Mouse (Mus musculus): Measurements from ENCODE around the gene Bst1. TPM values are rescaled to one million over a fixed set of nuclear protein-coding genes. Genes with fewer than 3 reads are reported as not detected.

Gene Bst1
- total and polyA plus RNA-seq, 2 experiments from 2014 or later: 0.15 TPM; not detected in 1

- no peak for TF ChIP-seq CTCF (IDR thresholded peaks at IDR 0.05; ENCODE audit: low read depth)
- Histone ChIP-seq H3K27ac (no peak overlapping the region), H3K9ac (replicated peaks; ENCODE audit: low read length) (no peak overlapping the region), H3K9me3 (ENCODE audit: low read length) (no peaks in the 10 kb centered on the region), H3K4me1 (ENCODE audit: insufficient read depth, low read length) (no peaks in the 10 kb centered on the region), H3K27me3 (ENCODE audit: insufficient read depth, low read length) (no peaks in the 10 kb centered on the region), H3K4me2 (ENCODE audit: low read depth, low read length) (no peak overlapping the region), H3K4me3 (ENCODE audit: low read length) (no peak overlapping the region), H3K36me3 (ENCODE audit: insufficient read depth, low read length) (no peaks in the 10 kb centered on the region)
- no peak for DNase-seq (ENCODE audit: low spot score)
- ATAC-seq: no peak
- 89% methylated on average over 3 of the region's 3 CpGs for WGBS
These were observed 5.9 kb downstream of the Bst1 start for GRCm38 (mm10) chr5:43824580-43824979.

- ATAC-seq: no peak
- WGBS: 84% methylated on average over 2 of the region's 2 CpGs
- H3K36me3 ChIP-seq (ENCODE audit: insufficient read depth, low read length): no peaks in the 10 kb centered on the region
- no peaks in the 10 kb centered on the region for H3K27me3 ChIP-seq (ENCODE audit: insufficient read depth, low read length)
- H3K27ac ChIP-seq: no peak overlapping the region
- H3K9me3 ChIP-seq (ENCODE audit: low read length): no peaks in the 10 kb centered on the region
- H3K4me1 ChIP-seq (ENCODE audit: insufficient read depth, low read length): no peaks in the 10 kb centered on the region
- H3K4me3 ChIP-seq (ENCODE audit: low read length): no peak overlapping the region
- TF ChIP-seq CTCF (IDR thresholded peaks at IDR 0.05; ENCODE audit: low read depth): no peak
- no peak overlapping the region for H3K4me2 ChIP-seq (ENCODE audit: low read depth, low read length)
- no peak for DNase-seq (ENCODE audit: low spot score)
- H3K9ac ChIP-seq (replicated peaks; ENCODE audit: low read length): no peak overlapping the region
These were observed 8.2 kb downstream of the Bst1 start for GRCm38 (mm10) chr5:43826883-43827282.

- TF ChIP-seq CTCF (IDR thresholded peaks at IDR 0.05; ENCODE audit: low read depth): no peak
- ATAC-seq (no peak), DNase-seq (ENCODE audit: low spot score) (no peak)
- no peaks in the 10 kb centered on the region for H3K9me3 ChIP-seq (ENCODE audit: low read length)
- H3K4me3 ChIP-seq (ENCODE audit: low read length): no peak overlapping the region
- H3K9ac ChIP-seq (replicated peaks; ENCODE audit: low read length): no peak overlapping the region
- H3K36me3 ChIP-seq (ENCODE audit: insufficient read depth, low read length): no peaks in the 10 kb centered on the region
- H3K4me1 ChIP-seq (ENCODE audit: insufficient read depth, low read length): no peaks in the 10 kb centered on the region
- WGBS: 80% methylated on average over 9 of the region's 9 CpGs
- H3K27me3 ChIP-seq (ENCODE audit: insufficient read depth, low read length): no peaks in the 10 kb centered on the region
- no peak overlapping the region for H3K27ac ChIP-seq
- no peak overlapping the region for H3K4me2 ChIP-seq (ENCODE audit: low read depth, low read length)
These were observed 8.7 kb downstream of the Bst1 start for GRCm38 (mm10) chr5:43827366-43827765.

GRCm38 (mm10) chr5:43836590-43836989 is 17.9 kb downstream of the Bst1 start:
- H3K4me3 ChIP-seq (ENCODE audit: low read length): no peak overlapping the region
- H3K27me3 ChIP-seq (ENCODE audit: insufficient read depth, low read length): no peaks in the 10 kb centered on the region
- no peak overlapping the region for H3K4me2 ChIP-seq (ENCODE audit: low read depth, low read length)
- peak; percentile 22; the same call in 1 of the 2 replicates for TF ChIP-seq CTCF (IDR thresholded peaks at IDR 0.05; ENCODE audit: low read depth)
- 81% methylated on average over 7 of the region's 7 CpGs for WGBS
- no peak for DNase-seq (ENCODE audit: low spot score)
- no peaks in the 10 kb centered on the region for H3K36me3 ChIP-seq (ENCODE audit: insufficient read depth, low read length)
- ATAC-seq: no peak
- H3K9me3 ChIP-seq (ENCODE audit: low read length): no peaks in the 10 kb centered on the region
- H3K9ac ChIP-seq (replicated peaks; ENCODE audit: low read length): no peak overlapping the region
- no peak overlapping the region for H3K27ac ChIP-seq
- no peaks in the 10 kb centered on the region for H3K4me1 ChIP-seq (ENCODE audit: insufficient read depth, low read length)

GRCm38 (mm10) chr5:43837372-43837771 is 18.7 kb downstream of the Bst1 start:
- no peak overlapping the region for H3K9ac ChIP-seq (replicated peaks; ENCODE audit: low read length)
- H3K36me3 ChIP-seq (ENCODE audit: insufficient read depth, low read length): no peaks in the 10 kb centered on the region
- DNase-seq (ENCODE audit: low spot score): peak; percentile 62
- no peak overlapping the region for H3K4me2 ChIP-seq (ENCODE audit: low read depth, low read length)
- no peaks in the 10 kb centered on the region for H3K9me3 ChIP-seq (ENCODE audit: low read length)
- ATAC-seq: no peak
- H3K27me3 ChIP-seq (ENCODE audit: insufficient read depth, low read length): no peaks in the 10 kb centered on the region
- H3K4me3 ChIP-seq (ENCODE audit: low read length): no peak overlapping the region
- WGBS: 49% methylated on average over 5 of the region's 5 CpGs
- peak; percentile 63 for TF ChIP-seq CTCF (IDR thresholded peaks at IDR 0.05; ENCODE audit: low read depth)
- H3K4me1 ChIP-seq (ENCODE audit: insufficient read depth, low read length): no peaks in the 10 kb centered on the region
- H3K27ac ChIP-seq: no peak overlapping the region

- WGBS: 44% methylated on average over 11 of the region's 11 CpGs
- ATAC-seq: no peak; the same call in 1 of the 2 replicates
These were observed 22.7 kb downstream of the Bst1 start for GRCm38 (mm10) chr5:43841144-43842010.

GRCm38 (mm10) chr5:43842011-43842285 is 23.3 kb downstream of the Bst1 start:
- H3K9ac ChIP-seq (replicated peaks; ENCODE audit: low read length): no peak overlapping the region
- no peaks in the 10 kb centered on the region for H3K36me3 ChIP-seq (ENCODE audit: insufficient read depth, low read length)
- 74% methylated on average over 5 of the region's 5 CpGs for WGBS
- H3K27ac ChIP-seq: no peak overlapping the region
- no peaks in the 10 kb centered on the region for H3K4me1 ChIP-seq (ENCODE audit: insufficient read depth, low read length)
- no peaks in the 10 kb centered on the region for H3K9me3 ChIP-seq (ENCODE audit: low read length)
- peak overlapping the region; percentile 5 for H3K4me2 ChIP-seq (ENCODE audit: low read depth, low read length)
- no peak overlapping the region for H3K4me3 ChIP-seq (ENCODE audit: low read length)
- no peak for DNase-seq (ENCODE audit: low spot score)
- ATAC-seq: no peak
- no peaks in the 10 kb centered on the region for H3K27me3 ChIP-seq (ENCODE audit: insufficient read depth, low read length)
- TF ChIP-seq CTCF (IDR thresholded peaks at IDR 0.05; ENCODE audit: low read depth): no peak

More at GRCm38 (mm10) chr5:43841144-43842010, 22.7 kb downstream of the Bst1 start:
- peak; percentile 94 for TF ChIP-seq CTCF (IDR thresholded peaks at IDR 0.05; ENCODE audit: low read depth)
- Histone ChIP-seq H3K9ac (replicated peaks; ENCODE audit: low read length) (no peak overlapping the region), H3K9me3 (ENCODE audit: low read length) (no peaks in the 10 kb centered on the region), H3K27me3 (ENCODE audit: insufficient read depth, low read length) (no peaks in the 10 kb centered on the region), H3K4me3 (ENCODE audit: low read length) (no peak overlapping the region), H3K36me3 (ENCODE audit: insufficient read depth, low read length) (no peaks in the 10 kb centered on the region), H3K4me2 (ENCODE audit: low read depth, low read length) (peak overlapping the region; percentile 5), H3K4me1 (ENCODE audit: insufficient read depth, low read length) (no peaks in the 10 kb centered on the region), H3K27ac (no peak overlapping the region)
- peak; percentile 83 for DNase-seq (ENCODE audit: low spot score)
